Mouse (Mus musculus) telencephalon, adult 2 months (tissue): Measurements from ENCODE around the gene 9230112D13Rik.
A peak's percentile ranks its signal among the peaks of the same experiment; 100 is the strongest.

Experiments used
- DNase-seq: peaks from one replicate; pipeline ENCODE4 v3.0.0-alpha.2; 2011; ENCODE audit warnings: low read depth, low spot score

Gene 9230112D13Rik

GRCm38 (mm10) chr14:34522701-34523100 is at the start of gene 9230112D13Rik:
9230112D13Rik (minus strand) TSS chr14:34522801.
- DNase-seq, result no peak

GRCm38 (mm10) chr14:34571610-34572387 is 49.2 kb upstream of the 9230112D13Rik start:
- no peak for DNase-seq

- no peak for DNase-seq
Observed at GRCm38 (mm10) chr14:34570903-34571302, 48.3 kb upstream of the 9230112D13Rik start.

DNA sequence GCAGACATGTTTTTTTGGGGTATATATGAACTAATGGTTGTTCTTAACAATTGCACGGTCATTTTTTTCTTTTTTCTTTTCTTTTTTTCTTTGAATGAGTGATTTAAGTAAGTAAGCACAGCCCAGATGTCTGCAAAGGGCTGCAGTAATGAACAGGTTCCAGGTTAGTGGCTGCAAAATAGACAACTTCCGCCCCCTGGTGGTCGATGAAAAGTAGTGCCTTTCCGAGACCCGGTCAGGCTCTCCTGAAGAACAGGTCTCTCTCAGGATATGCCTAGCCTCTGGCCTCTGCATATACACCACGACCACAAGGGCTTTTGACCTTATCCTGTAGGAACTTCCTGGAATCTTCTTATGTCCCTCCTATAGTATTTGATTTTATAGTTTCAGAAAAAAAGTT is 47.7 kb upstream of the 9230112D13Rik start:
- DNase-seq, result peak; percentile 62

GRCm38 (mm10) chr14:34569534-34570194 is 47.1 kb upstream of the 9230112D13Rik start:
- no peak for DNase-seq

DNA sequence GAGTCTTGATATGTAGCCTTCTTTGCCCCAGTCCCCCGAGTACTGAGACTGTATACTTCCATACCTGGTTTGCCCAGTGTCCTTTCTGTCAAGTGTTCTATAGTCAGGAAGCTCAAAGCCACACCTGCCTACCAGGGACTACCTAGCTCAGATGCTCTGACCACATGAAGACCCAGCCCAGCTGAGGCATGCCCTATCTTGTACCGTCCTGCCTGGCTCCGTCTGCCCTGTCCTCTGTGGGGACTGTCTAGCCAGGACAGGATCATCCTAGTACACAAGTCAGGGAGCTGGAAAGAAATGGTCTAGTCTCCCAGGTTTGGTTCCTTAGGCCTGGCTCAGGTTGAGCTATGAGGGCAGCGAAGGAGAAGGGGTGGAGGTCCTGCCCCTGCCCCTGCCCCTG is 46.0 kb upstream of the 9230112D13Rik start:
- DNase-seq, result no peak

GRCm38 (mm10) chr14:34567697-34568096 is 45.1 kb upstream of the 9230112D13Rik start:
- DNase-seq, result no peak

DNA sequence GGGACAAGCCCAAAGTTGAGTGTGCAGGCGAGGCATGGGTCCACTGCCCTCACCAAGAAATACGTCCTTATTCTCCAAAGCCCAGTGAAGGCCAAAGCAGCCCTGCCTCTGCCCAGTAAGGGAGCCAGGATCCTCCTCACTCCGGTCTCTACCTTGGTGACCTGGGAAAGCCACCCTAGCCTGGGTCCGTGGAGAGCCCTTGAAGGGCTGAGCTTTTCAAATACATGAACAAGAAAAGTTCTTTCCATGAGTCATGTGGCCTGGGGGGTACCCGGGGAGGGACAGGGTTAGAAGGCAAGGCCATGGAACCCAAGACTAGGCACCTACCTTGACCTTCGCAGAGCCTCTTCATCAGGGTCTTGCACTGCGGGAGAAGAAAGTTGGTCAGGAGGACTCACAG is 43.9 kb upstream of the 9230112D13Rik start:
- DNase-seq, result no peak

- no peak for DNase-seq
Observed at GRCm38 (mm10) chr14:34565711-34566110, 43.1 kb upstream of the 9230112D13Rik start.

GRCm38 (mm10) chr14:34564646-34565045 is 42.0 kb upstream of the 9230112D13Rik start:
- no peak for DNase-seq

DNA sequence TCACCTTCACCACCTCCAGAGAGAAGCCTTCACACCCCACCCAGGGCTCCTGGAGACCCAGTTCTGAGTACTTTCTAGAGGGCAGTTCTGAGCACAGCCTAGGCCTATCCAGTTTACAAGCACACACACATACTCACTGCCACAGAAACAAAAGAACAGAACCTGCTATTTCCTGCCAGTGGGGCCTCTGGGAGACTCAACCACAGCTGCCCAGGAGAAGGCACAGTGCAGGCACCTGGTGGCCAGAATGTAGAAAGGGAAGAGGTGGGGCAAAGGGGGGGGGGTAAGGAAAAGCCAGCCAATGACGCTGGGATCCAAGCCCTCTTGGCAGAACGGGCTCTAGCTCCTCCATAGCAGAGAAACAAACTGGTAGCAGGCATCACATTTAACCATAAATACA is 39.8 kb upstream of the 9230112D13Rik start:
- no peak for DNase-seq

DNA sequence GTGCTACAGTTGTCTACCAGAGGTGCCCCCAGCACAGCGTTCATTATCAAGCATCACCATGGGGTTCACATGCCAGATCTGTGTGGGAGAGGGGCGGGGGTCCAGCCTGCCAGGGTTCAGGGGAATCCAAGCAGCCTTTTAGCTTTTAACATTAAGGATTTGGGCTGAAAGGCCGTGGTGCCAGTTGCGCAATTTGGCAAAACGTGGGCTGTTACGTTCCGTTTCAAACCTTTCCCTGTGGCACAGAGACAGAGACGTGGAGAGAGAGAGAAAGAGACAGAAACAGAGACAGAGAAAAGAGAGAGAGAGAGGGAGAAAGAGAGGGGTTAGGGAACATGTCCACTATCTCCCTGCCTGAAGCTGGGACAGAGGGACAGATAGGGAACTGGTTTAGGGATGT is 39.0 kb upstream of the 9230112D13Rik start:
- DNase-seq, result no peak

DNA sequence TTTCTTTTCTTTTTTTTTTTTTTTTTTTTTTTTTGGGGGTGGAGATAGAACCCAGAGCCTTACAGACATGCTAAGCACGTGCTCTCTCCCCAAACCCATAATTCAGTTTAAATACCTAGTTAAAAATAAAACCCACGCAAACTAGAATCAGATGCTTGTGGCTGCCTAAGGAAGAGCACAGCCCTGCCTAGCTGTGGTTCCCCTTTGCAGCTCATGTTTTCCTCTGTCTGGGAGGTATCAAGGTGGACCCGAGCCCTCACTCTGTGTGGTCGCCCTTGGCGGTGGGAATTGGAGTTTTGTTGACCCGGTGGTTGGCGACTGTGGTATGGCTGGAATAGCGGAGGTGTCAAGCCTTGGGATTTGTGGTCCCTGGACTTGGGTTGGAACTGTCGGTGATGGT is 36.3 kb upstream of the 9230112D13Rik start:
- DNase-seq, result no peak

DNA sequence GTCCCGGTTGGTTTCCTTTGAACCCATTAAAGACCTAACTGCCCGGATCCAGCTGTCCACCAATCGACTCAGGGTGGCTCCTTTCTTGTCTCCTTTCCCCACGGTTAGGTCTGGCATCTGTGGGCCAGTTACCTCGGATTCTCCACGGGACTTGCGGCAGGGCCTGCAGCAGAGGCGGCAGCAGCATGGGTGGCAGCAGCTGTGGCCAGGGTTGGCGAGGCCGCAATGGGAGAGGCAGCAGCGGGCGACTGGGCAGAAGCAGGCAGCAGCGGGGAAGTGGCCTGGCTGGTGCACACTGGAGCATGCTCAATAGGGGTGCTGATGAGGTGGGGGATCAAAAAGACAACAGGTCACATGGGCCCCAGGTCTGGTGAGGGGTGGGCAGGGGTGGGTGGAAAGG is 32.6 kb upstream of the 9230112D13Rik start:
- no peak for DNase-seq

GRCm38 (mm10) chr14:34554047-34554446 is 31.4 kb upstream of the 9230112D13Rik start:
- DNase-seq, result no peak

GRCm38 (mm10) chr14:34553470-34553869 is 30.9 kb upstream of the 9230112D13Rik start:
- DNase-seq, result no peak

DNA sequence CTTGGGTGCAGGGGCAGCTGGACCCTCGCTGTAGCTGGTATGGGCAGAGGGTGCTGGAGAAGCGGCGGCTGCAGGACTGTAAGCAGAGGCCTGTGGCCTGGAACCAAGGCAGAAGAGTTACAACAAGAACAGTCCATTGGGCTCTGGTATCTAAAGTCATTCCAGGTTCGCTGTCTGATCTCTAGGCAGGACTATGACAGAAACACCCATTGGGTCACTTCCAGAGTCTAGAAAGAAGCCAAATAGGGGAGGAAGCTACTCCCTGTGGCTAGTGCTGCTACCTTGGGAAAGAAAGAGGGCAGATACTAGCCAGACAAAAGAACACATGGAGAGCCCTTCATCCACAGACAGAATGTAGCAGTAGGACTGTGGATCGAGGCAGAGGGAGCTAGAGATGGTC is 29.6 kb upstream of the 9230112D13Rik start:
- DNase-seq, result no peak

GRCm38 (mm10) chr14:34549004-34549671 is 26.5 kb upstream of the 9230112D13Rik start:
- DNase-seq, result peak; percentile 64

- DNase-seq, result peak; percentile 68
Observed at GRCm38 (mm10) chr14:34548391-34549001, 25.9 kb upstream of the 9230112D13Rik start.

- no peak for DNase-seq
Observed at GRCm38 (mm10) chr14:34544545-34544944, 21.9 kb upstream of the 9230112D13Rik start.

DNA sequence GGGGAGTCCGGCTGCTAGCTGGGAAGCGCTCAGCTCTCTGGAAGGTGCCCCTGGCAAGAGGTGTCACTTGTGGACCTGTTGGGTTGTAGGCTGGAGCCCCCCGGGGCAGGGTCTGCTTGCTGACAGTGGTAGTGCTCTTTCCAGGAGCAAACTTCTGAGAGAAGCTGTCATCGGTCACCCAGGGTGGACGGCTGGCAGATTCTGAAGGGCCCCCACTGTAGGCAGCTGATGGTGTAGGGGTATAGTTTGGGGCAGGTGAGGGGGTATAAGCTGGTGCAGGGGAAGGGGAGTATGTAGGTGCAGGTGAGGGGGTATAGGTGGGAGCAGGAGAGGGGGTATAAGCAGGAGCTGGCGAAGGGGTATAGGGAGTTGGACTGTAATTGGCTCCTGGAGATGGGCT is 21.4 kb upstream of the 9230112D13Rik start:
- DNase-seq, result no peak

DNA sequence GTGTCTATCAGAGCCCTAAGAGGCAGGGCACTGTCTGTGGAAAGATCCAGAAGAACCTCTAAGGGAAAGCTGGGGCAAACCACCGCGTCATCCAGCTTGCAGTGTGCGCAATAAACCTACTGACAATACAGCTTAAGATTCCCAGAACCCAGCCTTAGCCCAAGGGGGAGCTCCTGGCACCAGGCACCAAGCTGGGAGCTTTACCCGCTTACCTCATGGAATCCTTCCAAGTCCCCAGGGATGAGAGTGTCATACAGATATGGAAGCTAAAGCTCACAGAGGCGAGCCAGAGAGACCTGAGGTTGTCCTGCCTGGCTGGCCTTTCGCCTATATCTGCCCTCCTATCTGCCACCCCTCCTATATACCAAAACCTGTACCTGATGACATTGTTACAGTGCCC is 21.0 kb upstream of the 9230112D13Rik start:
- DNase-seq, result no peak
